Mouse (Mus musculus) liver, adult (tissue): ENCODE data around the gene Fndc7.

Experiments used
- GATA4 ChIP-seq: IDR thresholded peaks from 2 replicates; pipeline ENCODE4 v1.6.1; 2014; ENCODE audit warnings: mild to moderate bottlenecking, low read length; ENCODE audit not compliant: insufficient replicate concordance

Gene Fndc7

DNA sequence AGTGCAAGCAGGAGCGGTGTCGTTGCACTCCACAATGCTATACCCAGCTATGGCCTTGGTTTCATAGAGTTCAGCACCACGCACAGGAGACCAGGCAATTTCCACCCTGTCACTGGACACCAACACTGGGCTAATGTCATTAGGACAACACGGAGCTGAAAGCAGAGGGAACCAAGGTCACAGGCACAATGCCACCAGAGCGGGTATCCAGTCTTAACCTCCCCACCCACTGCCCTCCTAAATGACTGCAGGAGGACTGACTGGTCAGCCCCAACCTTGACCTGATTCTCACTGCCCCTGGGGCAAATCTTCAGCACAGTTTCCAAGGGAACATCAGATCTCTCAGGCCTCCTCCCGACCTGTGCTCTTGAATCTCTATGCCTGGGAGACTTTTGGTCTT is 19.2 kb downstream of the Fndc7 start:
- TF ChIP-seq GATA4: no peak

DNA sequence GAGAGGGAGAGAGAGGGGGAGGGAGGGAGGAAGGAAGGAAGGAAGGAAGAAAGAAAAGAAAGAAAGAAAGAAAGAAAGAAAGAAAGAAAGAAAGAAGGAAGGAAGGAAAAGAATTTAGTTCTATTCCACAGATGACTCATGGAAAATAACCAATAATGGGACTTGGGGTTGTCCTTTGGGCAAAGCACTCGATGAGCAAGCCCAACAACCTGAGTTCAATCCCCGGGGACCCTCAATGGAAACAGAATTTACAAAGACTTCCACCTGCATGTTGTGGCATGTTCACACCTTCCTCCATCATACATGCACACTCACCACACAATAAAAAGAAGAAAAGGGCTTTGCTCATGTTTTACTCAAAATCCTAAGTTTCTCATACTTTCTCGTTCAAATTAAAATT is 22.4 kb downstream of the Fndc7 start:
- no peak for TF ChIP-seq GATA4

DNA sequence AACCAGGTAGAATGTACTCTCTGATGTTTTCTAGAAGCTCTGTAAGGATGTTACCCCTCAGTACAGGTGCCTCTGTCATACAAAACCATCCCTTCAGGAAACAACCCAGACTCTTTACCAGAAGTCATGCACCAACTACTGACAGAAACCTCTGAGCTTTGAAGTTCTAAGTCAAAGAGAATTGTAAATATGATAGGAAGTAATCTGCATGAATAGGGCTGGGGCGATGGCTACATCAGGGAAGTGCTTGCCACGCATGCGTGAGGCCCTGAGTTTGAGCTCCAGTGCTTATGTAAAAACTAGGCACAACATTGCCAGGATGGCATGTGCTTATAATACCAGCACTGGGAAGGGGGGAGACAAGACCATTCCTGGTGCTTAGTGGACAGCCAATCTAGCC is 24.1 kb downstream of the Fndc7 start:
- no peak for TF ChIP-seq GATA4

GRCm38 (mm10) chr3:108865129-108865528 is 24.7 kb downstream of the Fndc7 start:
- no peak for TF ChIP-seq GATA4

DNA sequence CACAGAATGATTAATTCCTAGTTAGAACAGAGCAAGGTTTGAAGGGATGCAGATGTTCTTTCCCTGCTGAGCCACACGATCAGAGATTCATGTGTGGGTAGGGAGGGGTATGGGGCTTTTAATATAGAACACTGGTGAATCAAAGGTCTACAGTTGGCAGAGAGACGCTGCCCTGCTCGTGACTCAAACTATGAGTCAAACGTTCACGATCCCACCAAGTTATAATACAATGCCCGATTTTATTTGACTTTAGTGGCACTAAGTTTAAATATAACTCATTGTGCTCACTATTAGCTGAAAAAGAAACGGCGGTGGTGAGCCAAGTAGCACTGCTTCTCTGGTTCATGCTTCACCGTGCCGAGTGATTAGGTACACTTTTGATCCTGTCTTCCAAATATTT is 26.7 kb downstream of the Fndc7 start:
- TF ChIP-seq GATA4: no peak

GRCm38 (mm10) chr3:108860786-108861185 is 29.0 kb downstream of the Fndc7 start:
- no peak for TF ChIP-seq GATA4

DNA sequence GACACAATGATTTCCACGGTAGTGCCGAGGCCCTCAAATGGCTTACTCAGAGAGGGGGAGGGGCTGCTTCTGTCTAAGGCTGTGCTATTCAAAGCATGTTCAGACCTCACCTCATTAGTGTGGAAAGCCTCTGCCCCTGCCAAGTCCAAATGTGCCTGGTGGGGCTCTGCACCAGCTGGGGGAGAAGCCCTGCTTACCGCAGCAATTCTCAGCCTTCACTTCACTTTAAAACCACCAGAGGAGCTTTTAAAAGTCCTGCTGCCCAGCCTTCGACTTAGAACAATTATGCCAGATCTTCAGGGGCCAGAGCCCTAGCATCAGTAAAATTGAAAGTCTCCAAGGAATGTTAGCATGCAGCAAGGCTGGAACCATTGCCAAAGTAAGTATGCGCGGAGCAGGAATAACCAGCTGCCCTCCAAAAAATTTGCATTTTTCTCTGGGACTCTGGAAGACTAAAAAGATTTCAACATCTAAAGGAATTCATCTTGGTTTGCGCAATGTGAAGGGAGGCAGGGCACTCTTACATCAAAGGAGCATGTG is 31.5 kb downstream of the Fndc7 start:
- TF ChIP-seq GATA4: no peak

DNA sequence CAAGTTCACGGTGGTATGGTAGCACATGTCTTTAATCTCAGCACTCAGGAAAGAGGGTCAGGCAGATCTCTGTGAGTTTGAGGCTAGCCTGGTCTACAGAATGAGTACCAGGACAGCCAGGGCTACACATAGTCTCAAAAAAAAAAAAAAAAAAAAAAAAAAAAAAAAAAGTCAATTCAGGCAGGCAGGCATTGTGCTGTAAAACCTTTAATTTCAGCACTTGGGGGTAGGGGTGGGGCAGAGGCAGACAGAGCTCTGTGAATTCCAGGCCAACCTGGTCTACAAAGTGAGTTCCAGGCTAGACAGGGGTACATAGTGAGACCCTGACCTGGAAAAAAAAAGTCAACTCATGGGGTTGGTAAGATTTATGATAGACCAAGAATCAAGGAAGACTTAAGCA is 32.1 kb downstream of the Fndc7 start:
- no peak for TF ChIP-seq GATA4

- no peak for TF ChIP-seq GATA4
These were observed 32.7 kb downstream of the Fndc7 start for GRCm38 (mm10) chr3:108857124-108857470.

DNA sequence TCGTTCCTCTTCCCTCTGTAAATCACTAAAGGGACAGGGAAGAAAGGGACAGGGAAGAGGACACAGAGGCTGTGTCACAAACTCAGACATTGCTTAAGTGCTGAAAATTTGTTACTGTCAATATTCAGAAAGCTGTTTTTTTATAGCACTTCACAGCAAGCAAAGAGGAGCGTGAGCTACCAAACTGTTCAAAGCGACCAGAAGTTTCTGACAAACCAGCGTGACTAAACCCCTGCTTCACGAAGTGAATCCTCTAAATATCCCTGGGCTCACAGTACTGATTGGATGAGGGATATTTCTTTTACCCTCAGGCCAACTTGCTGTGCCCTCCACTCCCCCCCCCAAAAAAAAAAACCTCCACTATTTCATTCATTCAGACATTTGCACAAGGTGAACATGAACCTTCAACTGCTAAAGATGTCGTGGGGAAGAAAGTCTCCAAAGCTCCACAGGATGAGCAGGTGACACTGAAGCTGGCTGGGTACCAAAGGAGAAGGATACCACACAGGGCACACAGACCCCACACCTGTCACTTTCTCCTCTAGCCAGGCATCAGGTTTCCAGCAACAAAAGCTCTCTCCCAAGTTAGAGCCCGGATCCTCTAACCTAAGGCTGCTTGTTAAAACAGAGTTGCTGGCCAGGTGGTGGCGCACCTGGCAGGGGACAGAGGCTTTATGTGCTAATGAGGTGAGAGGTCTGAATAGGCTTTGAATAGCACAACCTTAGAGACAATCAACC is 33.3 kb downstream of the Fndc7 start:
- no peak for TF ChIP-seq GATA4

DNA sequence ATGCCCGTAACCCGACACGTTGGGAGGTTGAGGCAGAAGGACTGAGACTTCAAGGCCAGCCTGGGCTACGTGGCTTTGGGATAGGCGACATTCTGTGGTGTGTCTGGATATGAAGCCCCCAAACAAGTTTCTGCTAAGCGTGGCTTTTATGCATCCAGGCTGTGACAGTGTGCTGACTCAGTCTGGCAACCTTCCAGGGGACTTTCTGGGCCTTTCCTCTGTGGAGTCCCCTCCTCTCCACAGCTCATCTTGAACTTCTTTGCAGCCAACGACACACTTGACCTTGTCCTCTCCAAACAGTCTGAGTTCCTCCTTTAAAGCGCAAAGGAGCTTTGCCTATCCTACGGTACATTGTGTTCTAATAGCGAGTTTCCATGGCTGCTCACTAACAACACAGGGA is 33.9 kb downstream of the Fndc7 start:
- no peak for TF ChIP-seq GATA4

GRCm38 (mm10) chr3:108855371-108855770 is 34.4 kb downstream of the Fndc7 start:
- TF ChIP-seq GATA4: no peak

DNA sequence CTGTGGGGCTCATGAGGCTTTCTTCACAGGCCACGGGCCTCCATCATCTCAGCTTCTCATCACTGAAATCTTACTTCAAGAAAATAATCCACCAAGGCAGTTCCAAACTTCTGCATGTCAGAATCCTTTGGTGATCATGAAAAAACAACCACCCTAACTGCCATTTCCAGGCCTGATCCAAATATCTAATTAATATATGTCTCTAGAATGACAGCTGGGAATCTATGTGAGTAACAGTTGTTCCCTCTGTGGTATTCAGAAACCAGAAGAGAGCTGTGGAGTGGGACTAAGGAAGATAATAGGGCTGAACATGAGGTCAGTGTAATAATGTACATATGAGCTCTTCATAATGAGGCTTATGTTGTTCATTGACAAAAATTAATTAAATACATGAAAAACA is 36.5 kb downstream of the Fndc7 start:
- TF ChIP-seq GATA4: no peak

- TF ChIP-seq GATA4: no peak
These were observed 37.7 kb downstream of the Fndc7 start for GRCm38 (mm10) chr3:108851996-108852697.

DNA sequence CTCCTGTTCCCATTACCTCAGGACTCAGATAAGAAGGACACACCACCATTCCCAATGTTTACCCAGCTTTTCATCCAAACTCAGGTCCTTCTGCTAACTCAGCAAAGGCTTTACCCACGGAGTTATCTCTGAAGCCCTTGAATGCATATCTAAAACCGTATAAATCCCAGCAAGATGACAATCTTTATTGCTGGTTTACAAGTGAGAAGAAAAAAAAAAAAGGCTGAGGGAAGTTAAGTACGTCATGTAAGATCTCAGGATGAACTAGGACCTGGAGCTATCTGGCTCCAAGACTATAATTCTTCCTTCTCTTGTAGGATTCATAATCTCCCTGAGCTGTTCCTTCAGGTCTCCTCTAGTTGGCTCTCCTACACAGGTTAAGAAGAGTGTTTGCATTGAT is 38.3 kb downstream of the Fndc7 start:
- TF ChIP-seq GATA4: no peak

GRCm38 (mm10) chr3:108851075-108851474 is 38.7 kb downstream of the Fndc7 start:
- no peak for TF ChIP-seq GATA4
